Mouse (Mus musculus) urinary bladder, postnatal 36 days (tissue): ENCODE results near the gene Ctss.
A peak's percentile ranks its signal among the peaks of the same experiment; 100 is the strongest.

ENCODE experiments used
- DNase-seq, 2 experiments: peaks; one replicate each; pipeline ENCODE4 v3.0.0; 2022; ENCODE audit warnings: low spot score in 2 of 2, mixed read lengths in 1 of 2

The Ctss gene

DNA sequence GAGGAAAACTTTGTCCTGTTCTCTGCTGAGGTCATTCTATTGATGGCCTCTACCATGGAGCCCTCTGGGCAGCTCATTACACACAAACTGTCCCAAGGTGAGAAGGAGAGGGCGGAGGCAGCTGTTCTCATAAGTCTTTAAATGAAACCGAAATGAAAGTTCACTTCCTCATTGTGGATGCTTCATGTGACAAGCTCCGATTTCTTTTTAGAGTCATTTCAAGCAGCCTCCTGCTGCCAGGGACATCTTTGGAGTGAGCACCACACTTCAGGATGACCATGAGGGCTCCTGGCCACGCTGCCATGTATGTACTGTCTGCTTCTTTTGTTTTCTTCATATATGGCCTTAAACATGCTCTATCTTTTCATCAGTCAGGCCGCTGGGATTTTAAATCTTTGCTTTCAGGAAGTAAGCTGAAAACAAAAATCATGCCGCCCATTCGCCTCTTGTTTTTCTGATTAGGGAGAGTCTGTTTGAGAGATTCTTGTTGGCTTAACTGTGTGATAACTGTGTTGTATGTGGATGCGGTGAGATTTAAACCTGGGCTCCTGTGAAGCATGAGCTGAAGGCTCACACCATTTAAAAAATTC, at the start of gene Ctss:
Ctss (plus strand) TSS at position 165 of the 590 bp plus-strand sequence.
- no peak for DNase-seq

DNA sequence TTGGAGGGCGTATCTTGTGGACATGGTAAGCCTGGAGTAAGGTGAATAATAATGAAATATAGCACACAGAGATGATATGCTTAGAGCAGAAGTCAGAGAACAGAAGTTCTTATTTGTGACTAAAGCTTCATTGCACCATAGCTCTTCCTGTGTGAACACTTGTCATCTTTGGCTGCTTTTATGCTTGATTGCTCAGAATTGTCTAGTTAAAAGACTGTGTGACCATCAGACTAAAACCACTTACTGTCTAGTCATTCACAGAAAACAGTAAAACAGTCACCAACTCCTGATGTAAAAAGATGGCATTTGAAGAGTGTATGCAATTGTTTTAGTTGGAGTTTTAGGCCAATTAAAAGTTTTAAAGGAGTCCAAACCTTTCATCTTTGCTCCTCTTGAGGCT, 47.6 kb upstream of the Ctss start:
- DNase-seq: no peak

DNA sequence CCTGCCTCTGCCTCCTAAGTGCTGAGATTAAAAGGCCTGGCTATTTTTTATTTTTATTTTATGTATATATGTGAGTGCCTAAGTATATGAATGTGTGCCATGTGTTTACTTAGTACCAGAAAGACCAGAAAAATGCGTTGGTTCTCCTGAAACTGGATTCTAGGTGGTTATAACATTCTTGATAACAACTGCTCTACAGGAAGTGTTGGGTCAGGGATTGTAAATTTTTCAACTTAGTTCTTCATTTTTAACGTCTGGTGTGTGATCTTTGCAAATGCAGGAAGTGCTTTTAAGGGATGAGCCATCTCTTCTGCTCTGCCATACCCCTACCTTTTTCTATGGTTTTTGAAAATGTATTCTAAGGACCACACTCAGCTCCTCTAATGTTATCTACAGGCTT, 40.2 kb upstream of the Ctss start:
- no peak for DNase-seq

- no peak for DNase-seq
Measured at GRCm38 (mm10) chr3:95488679-95489078, 37.9 kb upstream of the Ctss start.

DNA sequence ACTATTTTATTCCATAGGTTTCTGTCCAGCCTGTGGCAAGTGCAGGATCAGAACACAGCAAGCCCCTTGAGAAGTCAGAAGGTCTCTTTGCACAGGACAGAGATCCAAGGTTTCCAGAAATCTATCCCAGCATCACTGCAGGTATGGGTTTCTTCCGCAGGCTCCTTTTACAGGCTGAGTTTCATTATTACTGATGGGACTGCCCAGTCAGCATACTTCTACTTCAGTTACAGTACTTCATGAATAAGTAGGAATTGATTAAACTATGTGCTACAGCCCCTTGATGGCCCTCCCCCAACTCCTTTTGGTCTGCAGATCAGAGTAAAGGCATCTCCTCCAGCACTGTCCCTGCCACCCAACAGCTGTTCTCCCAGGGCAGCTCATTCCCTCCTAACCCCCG, 36.3 kb upstream of the Ctss start:
- no peak for DNase-seq

DNA sequence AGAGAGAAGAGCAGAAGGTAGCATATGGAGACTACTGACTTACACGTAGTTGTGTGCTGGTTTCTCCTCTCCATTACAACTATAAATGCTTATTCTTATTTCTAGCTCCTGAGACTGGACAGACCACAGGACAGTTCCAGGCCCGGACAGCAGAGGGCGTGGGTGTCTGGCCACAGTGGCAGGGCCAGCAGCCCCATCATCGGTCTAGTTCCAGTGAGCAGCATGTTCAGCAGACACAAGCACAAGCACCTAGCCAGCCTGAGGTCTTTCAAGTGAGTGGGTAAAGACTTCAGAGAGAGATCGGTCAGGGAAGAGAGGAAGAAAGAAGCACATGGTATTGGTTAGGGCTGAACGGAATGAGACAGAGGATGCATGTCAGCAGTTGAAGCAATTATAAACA, 32.2 kb upstream of the Ctss start:
- peak; percentile 23 to 33 for DNase-seq

DNA sequence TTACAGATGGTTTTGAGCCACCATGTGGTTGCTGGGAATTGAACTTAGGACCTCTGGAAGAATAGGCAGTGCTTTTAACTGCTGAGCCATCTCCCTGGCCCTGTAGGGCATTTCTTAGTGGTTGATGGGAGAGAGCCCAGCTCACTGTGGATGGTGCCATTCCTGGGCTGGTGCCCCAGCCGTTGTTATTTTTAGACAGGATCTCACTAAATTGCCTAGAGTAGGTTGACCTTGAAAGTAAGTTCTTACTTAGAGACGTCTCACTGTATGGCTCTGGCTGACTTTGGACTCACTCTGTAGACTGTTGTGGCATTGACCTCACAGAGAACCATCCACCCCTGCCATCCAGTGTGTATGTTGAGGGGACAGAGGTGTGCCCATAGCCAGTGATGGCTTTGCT, 28.4 kb upstream of the Ctss start:
- DNase-seq: no peak

DNA sequence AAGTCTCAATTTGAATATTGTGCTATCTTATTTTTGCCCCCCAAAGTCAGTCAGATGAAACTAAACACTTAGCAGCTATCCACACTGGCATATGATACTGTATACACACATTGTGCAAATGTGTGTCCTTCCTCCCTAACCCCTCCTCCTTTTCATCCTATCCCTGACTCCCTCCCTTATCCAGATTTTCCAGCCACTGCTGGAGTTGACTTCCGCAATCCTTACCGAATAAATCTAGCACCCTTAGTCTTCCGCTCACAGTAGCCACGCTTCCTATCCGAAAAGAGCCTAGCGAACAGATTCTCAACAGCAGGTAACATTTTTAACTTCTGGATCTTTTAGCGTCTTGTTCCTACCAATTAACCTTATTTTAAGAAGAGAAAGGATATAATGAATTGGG, 27.6 kb upstream of the Ctss start, which contains the start of gene Ctsk:
Ctsk (plus strand) TSS at position 233 of the 400 bp plus-strand sequence.
- DNase-seq: no peak

- no peak for DNase-seq
Measured at GRCm38 (mm10) chr3:95499496-95500140, 27.0 kb upstream of the Ctss start.

GRCm38 (mm10) chr3:95502312-95502711, 24.3 kb upstream of the Ctss start:
- DNase-seq: no peak

DNA sequence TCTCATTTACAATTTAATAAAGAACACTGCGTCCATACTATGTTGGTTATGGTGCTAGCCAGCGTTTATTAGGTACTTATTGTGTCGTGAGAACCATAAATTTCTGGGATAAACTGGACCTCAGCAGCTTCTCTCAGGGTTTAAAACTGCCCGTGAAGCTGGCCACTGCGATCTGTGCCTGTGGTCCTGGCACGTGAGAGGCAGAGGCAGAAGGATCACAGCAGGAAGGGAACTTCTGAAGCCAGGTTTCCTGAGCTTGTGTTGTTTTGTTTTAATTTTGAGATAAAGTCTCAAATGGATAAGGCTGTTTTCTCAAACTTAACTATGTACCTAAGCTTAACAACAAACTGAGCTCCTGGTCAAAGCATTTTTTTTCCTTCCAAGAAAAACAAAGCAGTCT, 17.2 kb upstream of the Ctss start:
- no peak for DNase-seq

- no peak for DNase-seq
Measured at GRCm38 (mm10) chr3:95511611-95512180, 14.9 kb upstream of the Ctss start.

DNA sequence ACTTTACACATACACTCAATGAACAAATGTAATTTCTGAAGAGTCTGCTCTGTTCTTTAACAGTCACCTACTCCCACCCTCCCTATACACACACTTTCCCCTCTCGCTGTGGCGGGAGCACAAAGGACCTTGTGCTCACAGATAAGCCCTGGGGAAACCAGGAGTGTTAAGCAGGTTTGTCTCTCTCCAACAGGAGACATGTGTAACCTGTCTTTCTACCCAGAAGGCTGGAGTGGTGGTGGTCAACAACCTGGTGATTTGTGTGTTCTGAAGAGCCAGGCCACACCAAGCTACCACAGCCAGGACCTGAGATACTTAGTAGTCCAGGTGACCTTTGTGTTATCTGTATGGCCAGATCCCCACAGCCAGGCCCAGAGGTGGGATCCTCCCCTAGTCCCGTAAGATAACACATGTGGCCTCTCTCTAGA, 10.0 kb upstream of the Ctss start:
- DNase-seq: no peak

GRCm38 (mm10) chr3:95517493-95517898, 9.1 kb upstream of the Ctss start:
- DNase-seq: peak; percentile 23 to 51

GRCm38 (mm10) chr3:95518891-95519290, 7.7 kb upstream of the Ctss start:
- DNase-seq: no peak

- no peak for DNase-seq
Measured at GRCm38 (mm10) chr3:95519315-95519714, 7.3 kb upstream of the Ctss start.

DNA sequence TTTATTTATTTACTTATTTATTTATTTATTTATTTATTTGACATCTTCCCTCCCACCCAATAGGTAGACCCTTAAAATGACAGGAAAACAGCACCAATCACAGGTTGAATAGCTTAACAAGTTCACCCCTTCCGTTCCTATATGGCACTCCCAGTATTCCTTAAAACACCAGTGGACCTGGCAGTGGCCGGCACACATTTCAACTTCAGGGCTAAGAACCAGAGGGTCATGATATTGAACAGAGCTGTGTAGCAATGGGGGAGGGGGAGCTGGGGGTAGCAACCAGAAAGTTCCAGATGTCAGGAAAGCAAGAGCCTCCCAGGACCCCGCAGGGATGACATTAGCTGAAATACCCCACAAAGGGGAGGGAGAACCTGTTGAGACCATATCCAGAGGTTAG, 6.5 kb upstream of the Ctss start:
- no peak for DNase-seq

DNA sequence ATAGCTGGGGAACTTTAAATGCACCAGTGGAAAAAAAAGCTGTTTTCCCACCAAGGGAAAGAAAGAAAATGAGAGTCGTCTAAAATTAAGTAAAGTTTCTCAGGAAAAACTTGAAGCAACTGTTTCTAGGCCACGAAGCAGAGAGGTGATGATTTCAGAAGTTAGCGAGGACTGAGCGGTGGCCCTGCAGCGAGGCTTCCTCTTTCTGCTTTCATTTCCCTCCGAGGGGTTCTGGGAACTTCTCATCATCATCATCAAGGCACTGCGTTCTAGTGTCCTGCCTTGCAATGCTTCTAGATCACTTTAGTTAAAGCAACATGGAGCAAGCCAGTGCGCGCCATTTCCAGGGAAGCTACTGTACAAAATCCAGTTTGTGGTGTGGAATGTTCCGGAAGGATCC, 5.4 kb upstream of the Ctss start:
- no peak for DNase-seq

GRCm38 (mm10) chr3:95523662-95524061, 2.9 kb upstream of the Ctss start:
- no peak for DNase-seq

DNA sequence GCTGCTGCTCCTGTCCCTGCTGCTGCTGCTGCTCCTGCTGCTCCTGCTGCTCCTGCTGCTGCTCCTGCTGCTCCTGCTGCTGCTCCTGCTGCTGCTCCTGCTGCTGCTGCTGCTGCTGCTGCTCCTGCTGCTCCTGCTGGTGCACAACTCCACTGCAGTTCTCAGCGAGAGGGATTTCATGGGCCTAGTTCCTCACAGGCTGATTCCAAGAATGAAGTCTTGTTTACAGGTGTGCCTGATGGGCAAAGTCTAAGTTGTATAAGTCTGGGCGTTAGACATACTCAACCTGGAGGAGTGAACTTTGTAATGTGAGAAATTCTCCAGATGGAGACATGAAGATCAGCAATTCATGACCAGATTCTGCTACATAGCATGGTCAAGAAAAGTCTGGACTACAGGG, 1.9 kb upstream of the Ctss start:
- no peak for DNase-seq

- DNase-seq: no peak
Measured at GRCm38 (mm10) chr3:95526111-95526510, 475 bp upstream of the Ctss start.

GRCm38 (mm10) chr3:95529814-95530213, 3.2 kb downstream of the Ctss start:
- DNase-seq: no peak

DNA sequence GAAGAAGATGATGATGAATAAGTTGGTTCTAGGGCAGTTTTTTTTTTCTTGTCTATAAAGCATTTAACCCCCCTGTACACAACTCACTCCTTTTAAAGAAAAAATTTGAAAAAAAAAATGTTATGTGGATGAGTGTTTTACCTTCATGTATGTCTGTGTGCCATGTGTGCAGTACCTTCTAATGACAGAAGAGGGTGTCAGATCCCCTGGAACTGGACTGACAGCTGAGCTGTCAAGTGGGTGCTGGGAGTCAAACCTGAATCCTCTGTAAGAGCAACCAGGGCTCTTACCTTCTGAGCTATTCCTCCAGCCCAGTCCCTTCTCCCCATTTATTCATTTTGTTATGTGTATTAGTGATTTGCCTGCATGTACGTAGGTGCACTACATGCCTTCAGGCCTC, 4.4 kb downstream of the Ctss start:
- no peak for DNase-seq
